Mouse (Mus musculus): Measurements from ENCODE around the gene Uspl1.

DNA sequence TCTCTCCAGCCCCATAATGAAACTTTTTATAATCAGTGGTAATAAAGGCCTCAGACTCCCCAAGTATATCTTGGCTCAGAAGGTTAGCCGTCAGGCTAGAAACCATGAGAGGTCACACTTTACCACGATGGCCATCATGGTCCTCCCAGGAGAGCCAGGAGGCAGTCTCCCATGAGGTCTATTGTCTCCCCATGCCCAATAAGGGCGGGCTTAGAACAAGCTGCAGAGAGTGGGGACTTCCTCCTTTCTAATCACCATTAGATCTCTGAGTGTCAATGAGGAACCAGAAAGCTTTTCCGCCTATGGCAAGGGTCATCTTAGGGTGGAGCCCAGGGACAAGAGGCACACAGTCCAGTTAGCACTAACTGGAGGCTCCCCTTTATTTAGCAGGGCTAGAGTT is 37.2 kb downstream of the Uspl1 start:
- TF ChIP-seq CTCF (IDR thresholded peaks at IDR 0.05; ENCODE audit: low read depth) (no peak), EP300 (IDR thresholded peaks at IDR 0.05; ENCODE audit: low read depth) (no peak)

Data from liver, embryonic 14.5 days (tissue).